Mouse (Mus musculus): ENCODE results near the gene Bcl11b.

DNA sequence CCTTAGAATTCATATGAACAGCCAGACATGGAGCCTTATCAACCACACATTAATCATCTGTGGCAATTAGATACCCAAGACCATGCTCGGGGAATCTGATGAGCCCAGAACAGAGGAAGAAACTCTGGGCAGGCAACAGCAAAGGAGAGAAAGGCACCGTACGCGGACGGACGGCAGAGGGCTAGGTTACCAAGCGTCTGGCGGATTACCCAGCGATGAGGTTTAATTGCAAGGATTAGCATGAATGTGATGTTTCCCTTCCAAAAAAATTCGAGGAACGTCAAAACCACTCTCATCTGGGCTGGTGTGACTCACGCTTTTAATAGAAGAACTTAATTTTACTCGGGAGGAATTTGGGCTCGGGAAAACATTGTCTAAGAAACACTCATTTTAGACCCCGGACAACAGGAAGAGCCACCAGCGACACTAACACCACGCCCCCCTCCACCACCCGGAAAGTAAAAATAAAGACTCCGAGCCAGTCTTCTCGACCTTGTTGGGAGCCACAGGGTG, 52.7 kb downstream of the Bcl11b start:
- TF ChIP-seq CTCF (IDR thresholded peaks at IDR 0.05; ENCODE audit: control insufficient read depth, insufficient read depth, insufficient replicate concordance, low read depth, low read length) (no peak), POLR2A (IDR thresholded peaks at IDR 0.05; ENCODE audit: control insufficient read depth, low read depth, low read length) (no peak)

All from testis, adult 2 months (tissue).